Mouse (Mus musculus) CH12.LX (cell line): ENCODE data around the gene Tmtc1. TPM values are rescaled to one million over a fixed set of nuclear protein-coding genes. Genes with fewer than 3 reads are reported as not detected.

Experiments
- DNase-seq: peaks from one replicate; pipeline ENCODE4 v3.0.0-alpha.2; 2013; ENCODE audit errors: extremely low read depth
- H3K27ac ChIP-seq: 2 replicates; pipeline ENCODE4 v1.5.1; 2012; ENCODE audit warnings: low read depth, mild to moderate bottlenecking, control low read depth, moderate library complexity; ENCODE audit not compliant: insufficient read depth
- H3K27me3 ChIP-seq: replicated peaks from 2 replicates; pipeline ENCODE3; 2012; ENCODE audit warnings: inconsistent platforms
- H3K36me3 ChIP-seq, 2 experiments: replicated peaks in 1 of 2; 2 replicates each; pipeline versions ENCODE3 to v1.6.1; 2012; ENCODE audit warnings: inconsistent platforms in 1 of 2, low read length in 1 of 2, mild to moderate bottlenecking in 1 of 2, mixed read lengths in 1 of 2, moderate library complexity in 1 of 2; ENCODE audit not compliant: control insufficient read depth in 1 of 2, insufficient read depth in 1 of 2
- H3K4me1 ChIP-seq, 2 experiments: 2 replicates each; pipeline ENCODE4 v1.6.1; 2012; ENCODE audit warnings: inconsistent platforms in 1 of 2, moderate library complexity in 1 of 2; ENCODE audit not compliant: insufficient read depth in 2 of 2, control insufficient read depth in 1 of 2
- H3K4me2 ChIP-seq: 2 replicates; pipeline ENCODE4 v1.6.1; 2012; ENCODE audit warnings: low read depth, mild to moderate bottlenecking, control low read depth; ENCODE audit not compliant: poor library complexity, insufficient read depth, severe bottlenecking
- H3K4me3 ChIP-seq, 3 experiments: fragments of 150-350 bp in 1 of 3; sonication (generic) in 1 of 3; replicated peaks in 1 of 3; 2 replicates each; pipeline versions ENCODE3 to v1.5.1; 2011 to 2012; ENCODE audit warnings: low read depth in 2 of 3, low read length in 2 of 3, mild to moderate bottlenecking in 2 of 3, moderate library complexity in 2 of 3, control low read depth in 1 of 3, improper control_type of control experiment in 1 of 3, inconsistent platforms in 1 of 3, mixed read lengths in 1 of 3; ENCODE audit not compliant: poor library complexity in 1 of 3
- H3K79me2 ChIP-seq: replicated peaks from 2 replicates; pipeline ENCODE4 v1.6.1; 2012; ENCODE audit warnings: mild to moderate bottlenecking, moderate library complexity; ENCODE audit not compliant: control insufficient read depth, poor library complexity, insufficient read depth, severe bottlenecking; ENCODE audit errors: extremely low read depth
- H3K9ac ChIP-seq: 2 replicates; pipeline ENCODE4 v1.6.1; 2012; ENCODE audit warnings: low read depth, mild to moderate bottlenecking, control low read depth, moderate library complexity; ENCODE audit not compliant: insufficient read depth
- H3K9me3 ChIP-seq: replicated peaks from 2 replicates; pipeline ENCODE3; 2012; ENCODE audit warnings: low read length, inconsistent platforms, mixed read lengths
- BHLHE40 ChIP-seq: IDR thresholded peaks from 2 replicates; pipeline ENCODE4 v1.6.1; 2011; ENCODE audit warnings: mild to moderate bottlenecking, low read depth, low read length, improper control_type of control experiment
- CHD2 ChIP-seq: IDR thresholded peaks from 2 replicates; pipeline ENCODE4 v1.6.1; 2011; ENCODE audit warnings: low read length, improper control_type of control experiment
- CTCF ChIP-seq, 2 experiments: IDR thresholded peaks in 1 of 2; conservative IDR thresholded peaks in 1 of 2; 2 replicates each; pipeline ENCODE4 v1.5.1; 2011 to 2012; ENCODE audit warnings: low read depth in 2 of 2, low read length in 2 of 2, improper control_type of control experiment in 1 of 2, inconsistent platforms in 1 of 2, mild to moderate bottlenecking in 1 of 2, moderate library complexity in 1 of 2
- EP300 ChIP-seq: IDR thresholded peaks from 2 replicates; pipeline ENCODE4 v1.6.1; 2011; ENCODE audit warnings: low read length, improper control_type of control experiment
- ETS1 ChIP-seq: conservative IDR thresholded peaks from 2 replicates; pipeline ENCODE4 v1.6.1; 2012; ENCODE audit warnings: low read depth, mild to moderate bottlenecking, inconsistent platforms, low read length, improper control_type of control experiment, moderate library complexity
- GABPA ChIP-seq: IDR thresholded peaks from 2 replicates; pipeline ENCODE4 v1.6.1; 2012; ENCODE audit warnings: low read depth, low read length, improper control_type of control experiment, inconsistent platforms; ENCODE audit not compliant: insufficient replicate concordance
- IRF4 ChIP-seq: IDR thresholded peaks from 2 replicates; pipeline ENCODE4 v1.6.1; 2014; ENCODE audit warnings: low read depth, mild to moderate bottlenecking, inconsistent platforms, low read length, improper control_type of control experiment
- JUN ChIP-seq: IDR thresholded peaks from 2 replicates; pipeline ENCODE4 v1.6.1; 2011; ENCODE audit warnings: low read depth, mild to moderate bottlenecking, low read length, improper control_type of control experiment, moderate library complexity; ENCODE audit not compliant: insufficient read depth
- KAT2A ChIP-seq: IDR thresholded peaks from 2 replicates; pipeline ENCODE4 v1.6.1; 2012; ENCODE audit warnings: low read length, improper control_type of control experiment, inconsistent platforms; ENCODE audit not compliant: insufficient replicate concordance
- MAFK ChIP-seq: IDR thresholded peaks from 2 replicates; pipeline ENCODE4 v1.6.1; 2011; ENCODE audit warnings: low read length, improper control_type of control experiment; ENCODE audit not compliant: insufficient replicate concordance
- MAZ ChIP-seq: IDR thresholded peaks from 2 replicates; pipeline ENCODE4 v1.6.1; 2012; ENCODE audit warnings: low read depth, mild to moderate bottlenecking, inconsistent platforms, low read length, improper control_type of control experiment, moderate library complexity
- MYC ChIP-seq: IDR thresholded peaks from 2 replicates; pipeline ENCODE4 v1.6.1; 2011; ENCODE audit warnings: low read depth, mild to moderate bottlenecking, improper control_type of control experiment, low read length
- NRF1 ChIP-seq: IDR thresholded peaks from 2 replicates; pipeline ENCODE4 v1.6.1; 2014; ENCODE audit warnings: low read depth, mild to moderate bottlenecking, inconsistent platforms, low read length, improper control_type of control experiment, moderate library complexity
- POLR2A ChIP-seq: IDR thresholded peaks from 2 replicates; pipeline ENCODE4 v1.6.1; 2011; ENCODE audit warnings: low read depth, mild to moderate bottlenecking, improper control_type of control experiment, low read length
- RAD21 ChIP-seq: IDR thresholded peaks from 2 replicates; pipeline ENCODE4 v1.6.1; 2011; ENCODE audit warnings: low read depth, mild to moderate bottlenecking, low read length, improper control_type of control experiment, moderate library complexity
- RCOR1 ChIP-seq: conservative IDR thresholded peaks from 2 replicates; pipeline ENCODE4 v1.6.1; 2012; ENCODE audit warnings: low read depth, mild to moderate bottlenecking, inconsistent platforms, low read length, improper control_type of control experiment
- SMC3 ChIP-seq: IDR thresholded peaks from 2 replicates; pipeline ENCODE4 v1.6.1; 2011; ENCODE audit warnings: low read depth, low read length, improper control_type of control experiment
- TBP ChIP-seq: conservative IDR thresholded peaks from 2 replicates; pipeline ENCODE4 v1.6.1; 2011; ENCODE audit warnings: low read depth, low read length, improper control_type of control experiment
- USF1 ChIP-seq: IDR thresholded peaks from 2 replicates; pipeline ENCODE4 v1.6.1; 2014; ENCODE audit warnings: low read depth, mild to moderate bottlenecking, inconsistent platforms, low read length, improper control_type of control experiment
- USF2 ChIP-seq: conservative IDR thresholded peaks from 2 replicates; pipeline ENCODE4 v1.6.1; 2011; ENCODE audit warnings: low read depth, low read length, improper control_type of control experiment
- ZKSCAN1 ChIP-seq: IDR thresholded peaks from 2 replicates; pipeline ENCODE4 v1.6.1; 2012; ENCODE audit warnings: low read depth, inconsistent platforms, low read length, improper control_type of control experiment, borderline replicate concordance
- ZMIZ1 ChIP-seq: IDR thresholded peaks from 2 replicates; pipeline ENCODE4 v1.6.1; 2012; ENCODE audit warnings: low read depth, mild to moderate bottlenecking, inconsistent platforms, low read length, improper control_type of control experiment
- dilution Hi-C: fragments of 300-500 bp; cut with MboI; formaldehyde crosslinking; loops from 2 replicates; pipeline ENCODE4 v1.14.3; 2020; ENCODE audit warnings: low sequenced_read_pairs; ENCODE audit not compliant: extremely low pct_unique_long_range_greater_than_20kb, extremely low pct_ligation_motif_present
- in situ Hi-C: fragments of 300-500 bp; cut with MboI; formaldehyde crosslinking; loops from 3 replicates; pipeline ENCODE4 v1.14.3; 2019; ENCODE audit warnings: low sequenced_read_pairs, low pct_ligation_motif_present, low pct_unique_long_range_greater_than_20kb, mixed read lengths
- polyA plus RNA-seq: library from polyadenylated mRNA; unstranded; fragments of >175 nt; gene quantifications from 2 replicates; pipeline ENCODE4 v1.2.1, GENCODE M21; 2012; ENCODE audit warnings: low read depth; ENCODE audit not compliant: insufficient read length
- total RNA-seq, 2 experiments: library from RNA; depleted of rRNA; stranded (reverse); fragments of 300-350 nt in 1 of 2; fragments of >200 nt in 1 of 2; gene quantifications; 2 replicates each; pipeline ENCODE4 v1.2.3; 2012 to 2014

Gene Tmtc1
- total and polyA plus RNA-seq, 3 experiments = 0.03 to 0.13 (median 0.04) TPM

DNA sequence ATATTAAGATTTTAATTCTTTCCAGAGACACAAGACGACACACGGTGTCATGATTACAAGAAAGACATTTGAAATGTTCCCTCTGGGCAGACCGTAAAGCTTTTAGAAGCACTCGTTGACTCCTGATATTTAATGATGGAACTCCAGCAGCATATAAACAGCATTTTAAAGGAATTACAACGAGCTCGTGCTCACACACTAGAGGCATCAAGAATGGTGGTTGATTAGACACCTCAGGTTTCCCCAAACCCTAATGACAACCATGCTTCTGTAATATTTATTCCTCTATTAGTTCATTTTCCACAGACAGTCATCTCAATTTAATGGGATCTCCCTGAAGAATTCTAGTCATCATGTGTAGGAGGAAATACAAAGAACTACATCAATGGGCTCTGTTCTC, 164.9 kb downstream of the Tmtc1 start:
- H3K27ac ChIP-seq = no peak overlapping the region
- H3K4me3 ChIP-seq = no peak overlapping the region
- no peak for DNase-seq
- peaks cover 0 to 17% of the 10 kb centered on the region in 2 experiments; a peak in 2 of 4 replicates for H3K4me1 ChIP-seq
- H3K79me2 ChIP-seq = no peaks in the 10 kb centered on the region
- TF ChIP-seq USF2 (no peak), POLR2A (no peak), SMC3 (no peak), ZMIZ1 (no peak), RAD21 (no peak), RCOR1 (no peak), CTCF (conservative IDR thresholded peaks at IDR 0.05 in 1 of 2, IDR thresholded peaks at IDR 0.05 in 1 of 2; ENCODE audit: low read depth in 2 of 2, low read length in 2 of 2) (no peak), TBP (no peak), MYC (no peak), NRF1 (no peak), MAZ (no peak), GABPA (no peak), ETS1 (no peak), ZKSCAN1 (no peak), BHLHE40 (no peak), IRF4 (no peak), USF1 (no peak)
- TF ChIP-seq, all 38 proteins: peak for 0
- dilution Hi-C loops = no loop called here
- H3K4me2 ChIP-seq = no peak overlapping the region
- H3K36me3 ChIP-seq = no peaks in the 10 kb centered on the region
- H3K9me3 ChIP-seq = no peaks in the 10 kb centered on the region
- no peak overlapping the region for H3K9ac ChIP-seq
- in situ Hi-C loops = no loop called here
- no peaks in the 10 kb centered on the region for H3K27me3 ChIP-seq

DNA sequence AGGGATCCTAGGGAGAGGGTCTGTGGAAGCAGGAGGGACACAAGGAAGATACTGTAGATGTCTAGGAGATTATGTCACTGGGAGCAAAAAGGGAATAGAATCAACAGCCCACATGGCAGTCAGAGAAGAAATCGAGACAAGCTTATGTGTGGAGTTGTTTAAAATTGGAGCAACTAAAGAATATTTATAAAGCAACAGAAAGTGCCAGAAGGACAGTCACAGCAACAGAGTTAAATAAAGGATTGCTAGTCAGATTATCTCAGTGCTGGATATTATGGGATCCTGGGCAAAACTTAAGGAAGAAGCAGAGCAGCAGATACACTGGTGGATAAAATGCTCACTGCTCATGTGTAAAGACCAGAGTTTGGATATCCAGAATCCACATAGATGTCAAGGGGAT, 167.8 kb downstream of the Tmtc1 start:
- Histone ChIP-seq H3K4me3 (no peak overlapping the region), H3K4me2 (no peak overlapping the region), H3K9me3 (no peaks in the 10 kb centered on the region), H3K27me3 (no peaks in the 10 kb centered on the region), H3K27ac (no peak overlapping the region), H3K36me3 (no peaks in the 10 kb centered on the region), H3K79me2 (no peaks in the 10 kb centered on the region), H3K4me1 (peaks cover 0 to 12% of the 10 kb centered on the region in 2 experiments; a peak in 2 of 4 replicates), H3K9ac (no peak overlapping the region)
- TF ChIP-seq JUN (no peak), ZKSCAN1 (no peak), BHLHE40 (no peak), TBP (no peak), USF1 (no peak), KAT2A (no peak), RCOR1 (no peak), CTCF (conservative IDR thresholded peaks at IDR 0.05 in 1 of 2, IDR thresholded peaks at IDR 0.05 in 1 of 2; ENCODE audit: low read depth in 2 of 2, low read length in 2 of 2) (no peak), ETS1 (no peak), EP300 (no peak), CHD2 (no peak), MAFK (no peak)
- dilution Hi-C loops = no loop called here
- in situ Hi-C loops = no loop called here
- no peak for DNase-seq
